8 mouse cellular contexts compared by ENCODE assay signal in genomic region chr5:111519500-111520041, GRCm38 (mm10).
DNase-seq lines count a peak whose midpoint lies in the region; ATAC-seq and TF ChIP-seq lines count a peak whose summit lies in the region.

No protein-coding gene starts in this region.

- no peaks in the 10 kb centered on the region for H3K36me3 ChIP-seq in spleen, adult 2 months (ENCODE audit: control insufficient read depth, insufficient read depth, low read length)
- no peaks in the 10 kb centered on the region for H3K36me3 ChIP-seq in liver, embryonic 14.5 days (replicated peaks; ENCODE audit: control insufficient read depth, insufficient read depth, low read depth)
- H3K36me3 ChIP-seq in splenic B cell, adult 2 months (ENCODE audit: control insufficient read depth, insufficient read depth, low read length, poor library complexity, severe bottlenecking), result no peaks in the 10 kb centered on the region
- no peaks in the 10 kb centered on the region for H3K36me3 ChIP-seq in intestine, postnatal 0 days (ENCODE audit: control insufficient read depth, insufficient read depth)

- TF ChIP-seq EP300 in liver, embryonic 14.5 days (IDR thresholded peaks at IDR 0.05; ENCODE audit: low read depth), result peak; percentile 56; the same call in 1 of the 2 replicates

- 41% methylated on average over 7 of the region's 7 CpGs for WGBS in spleen, adult 2 months
- 9% methylated on average over 7 of the region's 7 CpGs for WGBS in liver, embryonic 14.5 days (ENCODE audit: insufficient replicate concordance)
- 29% methylated on average over 7 of the region's 7 CpGs for WGBS in intestine, postnatal 0 days

- no peaks in the 10 kb centered on the region for H3K27me3 ChIP-seq in spleen, adult 2 months (ENCODE audit: control insufficient read depth, insufficient read depth, low read length)
- H3K27me3 ChIP-seq in liver, embryonic 14.5 days (ENCODE audit: control insufficient read depth, insufficient read depth, low read length), result no peaks in the 10 kb centered on the region
- no peaks in the 10 kb centered on the region for H3K27me3 ChIP-seq in splenic B cell, adult 2 months (ENCODE audit: control insufficient read depth, insufficient read depth, low read length, poor library complexity, severe bottlenecking)
- no peaks in the 10 kb centered on the region for H3K27me3 ChIP-seq in intestine, postnatal 0 days (replicated peaks; ENCODE audit: control insufficient read depth, insufficient read depth, low read length)

- H3K4me1 ChIP-seq in spleen, adult 2 months (ENCODE audit: control insufficient read depth, insufficient read depth, insufficient read length), result peaks cover 12% of the 10 kb centered on the region
- H3K4me1 ChIP-seq in liver, embryonic 14.5 days (replicated peaks; ENCODE audit: control insufficient read depth in 2 of 2, insufficient read depth in 2 of 2, low read length in 1 of 2), result peaks cover 11 to 16% of the 10 kb centered on the region in 2 experiments
- no peaks in the 10 kb centered on the region for H3K4me1 ChIP-seq in intestine, postnatal 0 days (replicated peaks; ENCODE audit: control insufficient read depth, insufficient read depth, low read length)

- peak; percentile 90 for ATAC-seq in liver, embryonic 14.5 days (ENCODE audit: insufficient read depth)
- no peak for ATAC-seq in intestine, postnatal 0 days

- H3K4me3 ChIP-seq in gastrocnemius, adult 2 months, result no peak overlapping the region
- H3K4me3 ChIP-seq in spleen, adult 2 months (ENCODE audit: extremely low read depth, insufficient read depth, insufficient read length), result no peak overlapping the region
- no peak overlapping the region for H3K4me3 ChIP-seq in liver, embryonic 14.5 days (ENCODE audit: insufficient read depth in 1 of 2, low read depth in 2 of 2, low read length in 2 of 2)
- no peak overlapping the region for H3K4me3 ChIP-seq in intestine, postnatal 0 days (ENCODE audit: low read depth, low read length)

- no peak for TF ChIP-seq CTCF in gastrocnemius, adult 2 months (IDR thresholded peaks at IDR 0.05)
- TF ChIP-seq CTCF in spleen, adult 2 months (IDR thresholded peaks at IDR 0.05; ENCODE audit: extremely low read depth, insufficient read depth, insufficient read length, insufficient replicate concordance), result no peak
- no peak for TF ChIP-seq CTCF in liver, embryonic 14.5 days (IDR thresholded peaks at IDR 0.05; ENCODE audit: low read depth)
- no peak for TF ChIP-seq CTCF in intestine, postnatal 0 days (IDR thresholded peaks at IDR 0.05; ENCODE audit: low read depth)

- peak overlapping the region; percentile 31 for H3K27ac ChIP-seq in gastrocnemius, adult 2 months
- no peak overlapping the region for H3K27ac ChIP-seq in spleen, adult 2 months (ENCODE audit: insufficient read depth, low read length)
- no peak overlapping the region for H3K27ac ChIP-seq in liver, embryonic 14.5 days
- no peak overlapping the region for H3K27ac ChIP-seq in intestine, postnatal 0 days (ENCODE audit: low read depth, low read length)

- TF ChIP-seq POLR2A in spleen, adult 2 months (IDR thresholded peaks at IDR 0.05; ENCODE audit: low read depth, low read length), result no peak

- H3K9me3 ChIP-seq in liver, embryonic 14.5 days (ENCODE audit: control insufficient read depth, low read length), result no peaks in the 10 kb centered on the region
- H3K9me3 ChIP-seq in intestine, postnatal 0 days (ENCODE audit: control insufficient read depth), result no peaks in the 10 kb centered on the region

- intact Hi-C loops in gastrocnemius, adult 2 months (cut with DNase I), result no loop called here

- peak overlapping the region; percentile 34 for H3K4me2 ChIP-seq in liver, embryonic 14.5 days (ENCODE audit: low read depth)
- H3K4me2 ChIP-seq in intestine, postnatal 0 days (replicated peaks; ENCODE audit: low read depth), result no peak overlapping the region

- DNase-seq in gastrocnemius, adult 2 months, result peak; percentile 14
- no peak for DNase-seq in gastrocnemius, postnatal 10 days
- DNase-seq in spleen, adult 2 months (ENCODE audit: low read depth in 1 of 2, low spot score in 2 of 2), result peak; percentile 18 to 41
- DNase-seq in spleen, adult 12 weeks (ENCODE audit: low spot score), result no peak
- peak; percentile 28 to 45 (median 37) for DNase-seq in liver, embryonic 14.5 days (ENCODE audit: low read depth in 3 of 3, low spot score in 3 of 3)
- DNase-seq in splenic B cell, adult 2 months (ENCODE audit: low read depth, low spot score), result peak; percentile 69
- DNase-seq in adrenal gland, adult 18-20 months (ENCODE audit: low spot score in 2 of 2), result no peak

- H3K9ac ChIP-seq in liver, embryonic 14.5 days (replicated peaks), result peak overlapping the region; percentile 18; the same call in 1 of the 2 replicates
- H3K9ac ChIP-seq in intestine, postnatal 0 days (ENCODE audit: low read depth, low read length), result no peak overlapping the region

Comparison
In these comparisons a context has a peak if more than half of its experiments do, and no peak if none do; other contexts are left out.
1. DNase-seq: peak in gastrocnemius, adult 2 months (single experiment), spleen, adult 2 months (2 of 2), liver, embryonic 14.5 days (3 of 3) and splenic B cell, adult 2 months (single experiment); none in gastrocnemius, postnatal 10 days (single experiment), spleen, adult 12 weeks (single experiment) and adrenal gland, adult 18-20 months (0 of 2).